Mouse (Mus musculus) megakaryocyte, embryonic 14.5 days (primary cell): Measurements from ENCODE around the gene Mapk3. TPM values are rescaled to one million over a fixed set of nuclear protein-coding genes. Genes with fewer than 3 reads are reported as not detected.
A peak's percentile ranks its signal among the peaks of the same experiment; 100 is the strongest.
"Not testable (repeated sequence)": the region's sequence is repeated elsewhere in the genome, so short reads cannot be mapped to it uniquely, and the experiment has no call there.

Experiments
- H3K27me3 ChIP-seq: replicated peaks from 2 replicates; pipeline ENCODE3; 2012; ENCODE audit warnings: inconsistent platforms
- H3K36me3 ChIP-seq: replicated peaks from 2 replicates; pipeline ENCODE3; 2012; ENCODE audit warnings: low read length, inconsistent platforms, mixed read lengths
- H3K4me1 ChIP-seq: 2 replicates; pipeline ENCODE4 v1.6.1; 2012; ENCODE audit warnings: inconsistent platforms
- H3K4me3 ChIP-seq: replicated peaks from 2 replicates; pipeline ENCODE3; 2012; ENCODE audit warnings: moderate library complexity, mild to moderate bottlenecking, inconsistent platforms
- H3K9me3 ChIP-seq: 2 replicates; pipeline ENCODE4 v1.6.1; 2012; ENCODE audit warnings: inconsistent platforms
- FLI1 ChIP-seq: IDR thresholded peaks from 2 replicates; pipeline ENCODE4 v1.6.1; 2012; ENCODE audit warnings: low read length, inconsistent platforms, mixed read lengths
- GATA1 ChIP-seq: IDR thresholded peaks from 3 replicates; pipeline ENCODE4 v1.6.1; 2012; ENCODE audit warnings: mixed read lengths, low read length, inconsistent platforms, borderline replicate concordance
- polyA plus RNA-seq: library from polyadenylated mRNA; stranded (reverse); fragments of >175 nt; gene quantifications from 2 replicates; pipeline ENCODE4 v1.2.3, GENCODE M21; 2012; ENCODE audit warnings: low replicate concordance; ENCODE audit not compliant: insufficient read depth

Gene Mapk3
- polyA plus RNA-seq, 1 experiment, result 213 TPM

DNA sequence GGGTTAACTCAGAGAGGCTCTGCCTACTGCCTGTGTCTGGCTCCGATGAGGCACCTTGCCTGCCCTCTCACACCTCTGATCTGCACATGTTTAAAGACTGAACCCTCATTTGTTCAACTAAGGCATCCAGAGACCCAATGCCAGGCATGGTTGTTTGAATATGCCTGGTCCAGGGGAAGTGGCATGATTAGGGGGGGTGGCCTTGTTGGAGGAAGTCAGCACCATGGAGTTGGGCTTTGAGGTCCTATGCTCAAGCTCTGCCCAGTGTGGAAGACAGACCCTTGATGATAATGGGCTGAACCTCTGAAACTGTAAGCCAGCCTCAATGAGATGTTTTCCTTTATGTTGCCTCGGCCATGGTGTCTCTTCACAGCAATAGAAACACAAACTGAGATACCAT is 13.9 kb downstream of the Mapk3 start:
- no peaks in the 10 kb centered on the region for H3K9me3 ChIP-seq
- no peak for TF ChIP-seq GATA1
- no peak for TF ChIP-seq FLI1
- no peaks in the 10 kb centered on the region for H3K27me3 ChIP-seq
- peaks cover 75% of the 10 kb centered on the region for H3K36me3 ChIP-seq
- peaks cover 66% of the 10 kb centered on the region for H3K4me1 ChIP-seq
- peak overlapping the region; percentile 83 for H3K4me3 ChIP-seq

GRCm38 (mm10) chr7:126774463-126774862 is 15.1 kb downstream of the Mapk3 start:
- H3K4me3 ChIP-seq, result no peak overlapping the region
- peaks cover 73% of the 10 kb centered on the region for H3K36me3 ChIP-seq
- TF ChIP-seq GATA1 (no peak), FLI1 (no peak)
- no peaks in the 10 kb centered on the region for H3K27me3 ChIP-seq
- H3K9me3 ChIP-seq, result no peaks in the 10 kb centered on the region
- peaks cover 72% of the 10 kb centered on the region for H3K4me1 ChIP-seq

GRCm38 (mm10) chr7:126775185-126775977 is 16.0 kb downstream of the Mapk3 start:
- Histone ChIP-seq H3K27me3 (no peaks in the 10 kb centered on the region), H3K4me1 (peaks cover 81% of the 10 kb centered on the region), H3K36me3 (peaks cover 72% of the 10 kb centered on the region), H3K9me3 (no peaks in the 10 kb centered on the region), H3K4me3 (peak overlapping the region; percentile 94)
- TF ChIP-seq FLI1 (no peak), GATA1 (no peak)

DNA sequence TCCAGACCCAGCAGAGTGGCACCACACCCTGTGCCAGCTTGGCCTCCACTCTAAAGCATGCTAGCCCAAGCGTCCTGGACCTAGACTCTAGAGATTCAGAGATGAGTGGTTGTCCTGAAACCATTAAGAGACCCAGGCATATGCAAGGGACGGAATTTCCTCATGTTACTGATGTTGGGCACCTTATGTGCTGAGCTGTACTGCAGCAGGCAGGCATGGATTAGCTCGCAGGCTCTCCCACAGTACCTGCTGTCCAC is 16.5 kb downstream of the Mapk3 start:
- peaks cover 72% of the 10 kb centered on the region for H3K36me3 ChIP-seq
- H3K4me3 ChIP-seq, result peak overlapping the region; percentile 94
- no peak for TF ChIP-seq GATA1
- TF ChIP-seq FLI1, result no peak
- H3K4me1 ChIP-seq, result peaks cover 85% of the 10 kb centered on the region
- H3K27me3 ChIP-seq, result no peaks in the 10 kb centered on the region
- no peaks in the 10 kb centered on the region for H3K9me3 ChIP-seq

DNA sequence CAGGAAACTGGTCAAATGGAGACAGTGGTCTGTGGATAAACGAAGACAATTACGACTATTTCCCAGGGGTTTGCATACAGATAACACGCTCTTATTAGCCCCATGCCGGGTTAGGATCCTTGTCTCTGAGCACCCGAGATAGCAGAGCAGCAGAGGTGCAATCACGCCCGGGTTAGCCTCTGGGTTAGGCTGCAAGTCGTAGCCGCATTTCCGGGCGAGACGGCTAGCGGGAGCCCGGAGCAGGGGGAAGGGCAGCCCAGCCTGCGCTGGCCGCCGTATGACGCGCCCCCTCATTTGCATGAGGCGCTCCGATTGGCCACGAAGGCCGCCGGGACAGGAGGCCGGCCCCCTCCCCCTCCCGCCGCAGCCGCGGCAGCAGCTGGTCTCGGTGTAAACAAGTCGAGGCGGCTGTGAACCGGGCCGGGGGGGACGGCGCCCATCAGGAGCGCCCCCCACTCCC is 17.2 kb downstream of the Mapk3 start, which contains the start of gene Ypel3:
TSS of gene Ypel3 (plus strand) at position 358 of the 460 bp plus-strand sequence.
- Histone ChIP-seq H3K36me3 (peaks cover 75% of the 10 kb centered on the region), H3K9me3 (no peaks in the 10 kb centered on the region), H3K4me3 (peak within 1 kb of the TSS; percentile 94), H3K27me3 (no peaks in the 10 kb centered on the region), H3K4me1 (peaks cover 89% of the 10 kb centered on the region)
- TF ChIP-seq FLI1 (no peak), GATA1 (no peak)

GRCm38 (mm10) chr7:126777476-126777875 is 18.1 kb downstream of the Mapk3 start:
- TF ChIP-seq FLI1, result no peak
- TF ChIP-seq GATA1, result no peak
- H3K4me3 ChIP-seq, result peak overlapping the region; percentile 94
- H3K4me1 ChIP-seq, result peaks cover 88% of the 10 kb centered on the region
- H3K9me3 ChIP-seq, result no peaks in the 10 kb centered on the region
- peaks cover 76% of the 10 kb centered on the region for H3K36me3 ChIP-seq
- H3K27me3 ChIP-seq, result no peaks in the 10 kb centered on the region

DNA sequence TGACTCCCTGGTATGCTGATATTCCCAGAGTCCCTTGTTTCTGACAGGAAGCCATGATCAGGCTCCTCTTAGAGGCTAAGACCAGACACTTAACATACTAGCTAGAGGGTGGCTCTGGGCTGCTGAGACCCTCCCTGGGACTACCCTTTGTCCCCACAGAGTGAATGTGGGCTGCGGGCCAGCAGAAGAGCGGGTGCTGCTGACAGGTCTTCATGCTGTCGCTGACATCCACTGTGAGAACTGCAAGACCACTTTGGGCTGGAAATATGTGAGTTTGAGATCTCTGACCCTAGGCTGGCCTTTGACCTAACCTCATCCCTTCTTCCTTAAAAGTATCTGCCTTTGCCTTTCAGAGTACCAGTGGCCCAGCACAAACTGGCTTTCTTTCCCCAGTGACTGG is 18.7 kb downstream of the Mapk3 start:
- peak overlapping the region; percentile 94 for H3K4me3 ChIP-seq
- no peaks in the 10 kb centered on the region for H3K27me3 ChIP-seq
- H3K4me1 ChIP-seq, result peaks cover 88% of the 10 kb centered on the region
- H3K36me3 ChIP-seq, result peaks cover 78% of the 10 kb centered on the region
- TF ChIP-seq FLI1 (no peak), GATA1 (no peak)
- H3K9me3 ChIP-seq, result no peaks in the 10 kb centered on the region

GRCm38 (mm10) chr7:126779101-126779500 is 19.7 kb downstream of the Mapk3 start:
- peak overlapping the region; percentile 47 for H3K4me3 ChIP-seq
- H3K4me1 ChIP-seq, result peaks cover 82% of the 10 kb centered on the region
- H3K9me3 ChIP-seq, H3K27me3 ChIP-seq: not testable (repeated sequence)
- H3K36me3 ChIP-seq, result peaks cover 81% of the 10 kb centered on the region

DNA sequence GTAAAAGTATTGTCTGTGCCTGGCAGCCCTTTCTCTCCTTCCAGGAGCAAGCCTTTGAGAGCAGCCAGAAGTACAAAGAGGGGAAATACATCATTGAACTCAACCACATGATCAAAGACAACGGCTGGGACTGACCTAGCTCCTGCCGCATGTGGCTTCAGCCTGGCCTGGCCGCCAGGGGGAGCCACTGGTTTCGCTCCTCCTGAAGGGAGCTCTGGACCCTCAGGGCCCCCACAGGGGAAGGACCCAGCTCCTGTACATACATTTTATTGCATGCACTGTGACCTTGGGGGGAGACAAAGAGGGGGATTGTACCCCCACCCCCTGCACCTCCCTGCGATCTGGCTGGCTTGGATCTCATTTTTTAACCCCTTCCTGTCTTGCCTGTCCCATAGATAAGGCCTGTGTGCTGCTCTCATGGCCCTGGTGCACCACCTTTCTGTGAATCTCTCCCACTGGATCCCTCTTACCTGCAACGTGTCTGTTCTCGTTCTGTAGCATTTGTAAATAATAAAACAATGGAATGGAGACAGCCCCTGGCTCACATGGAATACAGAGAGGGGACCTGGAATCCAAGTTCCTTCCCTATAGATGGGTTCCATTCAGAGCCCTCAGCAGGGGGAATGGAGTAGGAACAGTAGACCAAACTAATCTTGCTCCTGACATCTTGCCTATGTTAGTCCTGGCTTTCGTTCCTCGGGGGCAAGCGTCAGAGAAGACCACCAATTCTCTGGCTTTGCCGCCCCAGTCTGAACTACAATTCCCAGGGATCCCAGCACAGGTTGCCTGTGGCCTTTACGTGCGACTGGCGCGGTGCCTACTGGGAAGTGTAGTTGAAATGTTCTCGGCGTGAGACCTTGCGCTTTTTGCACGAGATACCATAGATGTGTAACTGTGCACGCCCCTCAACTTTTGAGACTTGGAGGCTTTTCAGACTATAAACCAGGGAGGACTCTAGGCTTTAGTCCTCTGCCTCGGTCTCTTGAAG is 20.9 kb downstream of the Mapk3 start:
- peaks cover 84% of the 10 kb centered on the region for H3K36me3 ChIP-seq
- H3K9me3 ChIP-seq, result no peaks in the 10 kb centered on the region
- H3K4me1 ChIP-seq, result peaks cover 77% of the 10 kb centered on the region
- peak overlapping the region; percentile 86 for H3K4me3 ChIP-seq
- no peaks in the 10 kb centered on the region for H3K27me3 ChIP-seq
- TF ChIP-seq GATA1, result no peak
- no peak for TF ChIP-seq FLI1

DNA sequence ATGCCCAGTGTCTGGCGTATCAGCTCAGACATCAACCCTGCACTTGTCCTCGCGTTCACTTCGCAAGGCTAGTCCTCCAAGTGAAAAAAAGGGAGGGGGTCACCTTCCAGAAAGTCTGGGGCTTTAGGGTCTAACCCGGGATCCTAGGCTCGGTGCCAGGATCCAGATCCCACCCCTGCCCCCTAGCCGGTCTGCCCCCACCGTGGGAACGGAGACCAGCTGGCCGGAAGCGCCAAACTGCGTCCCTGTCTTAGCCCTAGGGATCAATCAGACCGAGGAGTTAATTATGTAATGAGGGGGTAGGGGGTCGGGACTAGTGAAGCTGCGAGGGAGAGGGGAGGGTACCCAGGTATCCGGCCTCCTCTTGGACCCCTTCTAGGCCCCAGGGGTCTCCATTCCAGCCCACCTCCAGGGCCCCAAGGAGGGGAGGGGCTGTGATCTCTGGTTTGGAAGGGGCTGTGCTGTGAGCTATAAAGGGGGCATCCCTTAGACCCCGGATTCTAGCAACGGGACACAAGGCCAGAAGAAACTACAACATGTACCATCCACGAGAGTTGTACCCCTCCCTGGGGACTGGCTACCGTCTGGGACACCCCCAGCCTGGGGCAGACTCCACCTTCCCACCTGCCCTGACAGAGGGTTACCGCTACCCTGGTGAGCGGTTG is 21.7 kb downstream of the Mapk3 start, which contains the start of gene Tbx6:
TSS of gene Tbx6 (plus strand) at position 513 of the 665 bp plus-strand sequence.
- Histone ChIP-seq H3K36me3 (peaks cover 85% of the 10 kb centered on the region), H3K4me1 (peaks cover 69% of the 10 kb centered on the region), H3K4me3 (peak within 1 kb of the TSS; percentile 86), H3K9me3 (no peaks in the 10 kb centered on the region), H3K27me3 (no peaks in the 10 kb centered on the region)
- TF ChIP-seq GATA1 (no peak), FLI1 (no peak)
